In genomic region chr2:20443671-20444440, GRCm38 (mm10) we compare ENCODE assay signal across 10 mouse cellular contexts.
A peak's percentile ranks its signal among the peaks of the same experiment; 100 is the strongest.
DNase-seq lines count a peak whose midpoint lies in the region; ATAC-seq and TF ChIP-seq lines count a peak whose summit lies in the region.
"Had no signal": no experiment of that assay in that cellular context is flagged by ENCODE, and none has a peak within 500 bp of the region (broad histone marks: within the 10 kb centered on the region; RNA-seq: fewer than 3 reads in every experiment).

No protein-coding gene starts in this region.

- no peaks in the 10 kb centered on the region for H3K9me3 ChIP-seq in CH12.LX (replicated peaks; ENCODE audit: low read length)
- no peaks in the 10 kb centered on the region for H3K9me3 ChIP-seq in heart, embryonic 14.5 days (ENCODE audit: control insufficient read depth, low read length)
- no peaks in the 10 kb centered on the region for H3K9me3 ChIP-seq in limb, embryonic 10.5 days (replicated peaks)
- H3K9me3 ChIP-seq: midbrain, embryonic 12.5 days had no signal

- TF ChIP-seq EP300 in CH12.LX (IDR thresholded peaks at IDR 0.05; ENCODE audit: low read length) = no peak

- TF ChIP-seq CTCF in CH12.LX (conservative IDR thresholded peaks at IDR 0.05 in 1 of 2, IDR thresholded peaks at IDR 0.05 in 1 of 2; ENCODE audit: low read depth in 2 of 2, low read length in 2 of 2) = no peak

- no peak overlapping the region for H3K4me2 ChIP-seq in CH12.LX (ENCODE audit: insufficient read depth, low read depth, poor library complexity, severe bottlenecking)
- 0 out of 2 replicates have a peak overlapping the region, but pooled peaks have one; percentile 16 for H3K4me2 ChIP-seq in heart, embryonic 14.5 days (ENCODE audit: low read length)
- H3K4me2 ChIP-seq: midbrain, embryonic 12.5 days had no signal

- no peaks in the 10 kb centered on the region for H3K36me3 ChIP-seq in CH12.LX (replicated peaks in 1 of 2; ENCODE audit: control insufficient read depth in 1 of 2, insufficient read depth in 1 of 2, low read length in 1 of 2)
- no peaks in the 10 kb centered on the region for H3K36me3 ChIP-seq in heart, embryonic 14.5 days (ENCODE audit: control insufficient read depth, insufficient read depth, low read length)
- no peaks in the 10 kb centered on the region for H3K36me3 ChIP-seq in limb, embryonic 10.5 days
- H3K36me3 ChIP-seq: midbrain, embryonic 12.5 days had no signal

- in situ Hi-C loops in CH12.LX (cut with MboI; ENCODE audit: low pct_ligation_motif_present, low pct_unique_long_range_greater_than_20kb, low sequenced_read_pairs) = no loop called here

- intact Hi-C loops in left cerebral cortex, postnatal 10 days (cut with DNase I) = no loop called here

- no peak for TF ChIP-seq RAD21 in CH12.LX (IDR thresholded peaks at IDR 0.05; ENCODE audit: low read depth, low read length)

- ATAC-seq in heart, embryonic 14.5 days (ENCODE audit: insufficient number of reproducible peaks, insufficient read depth, low FRiP score, low read depth) = no peak

- H3K9ac ChIP-seq in CH12.LX (ENCODE audit: insufficient read depth, low read depth) = no peak overlapping the region
- H3K9ac ChIP-seq in heart, embryonic 14.5 days (ENCODE audit: low read length) = no peak overlapping the region
- H3K9ac ChIP-seq: midbrain, embryonic 12.5 days had no signal

- 42% methylated on average over 10 of the region's 10 CpGs for WGBS in heart, embryonic 14.5 days
- WGBS in limb, embryonic 10.5 days = 44% methylated on average over 10 of the region's 10 CpGs

- no peaks in the 10 kb centered on the region for H3K79me2 ChIP-seq in CH12.LX (replicated peaks; ENCODE audit: control insufficient read depth, extremely low read depth, insufficient read depth, poor library complexity, severe bottlenecking)

- TF ChIP-seq POLR2A in CH12.LX (IDR thresholded peaks at IDR 0.05; ENCODE audit: low read depth, low read length) = no peak

- no peaks in the 10 kb centered on the region for H3K27me3 ChIP-seq in CH12.LX (replicated peaks)
- no peaks in the 10 kb centered on the region for H3K27me3 ChIP-seq in heart, embryonic 14.5 days (ENCODE audit: control insufficient read depth, insufficient read depth, low read length)
- H3K27me3 ChIP-seq in limb, embryonic 10.5 days (ENCODE audit: low read depth, poor library complexity, severe bottlenecking) = no peaks in the 10 kb centered on the region
- H3K27me3 ChIP-seq: midbrain, embryonic 12.5 days had no signal

- H3K4me3 ChIP-seq in CH12.LX (replicated peaks in 1 of 3; ENCODE audit: low read depth in 2 of 3, low read length in 2 of 3, poor library complexity in 1 of 3) = no peak overlapping the region
- H3K4me3 ChIP-seq in heart, embryonic 14.5 days (ENCODE audit: control insufficient read depth in 1 of 2, insufficient read depth in 1 of 2, low read depth in 1 of 2, low read length in 2 of 2) = no peak overlapping the region
- no peak overlapping the region for H3K4me3 ChIP-seq in limb, embryonic 10.5 days
- H3K4me3 ChIP-seq: left cerebral cortex, adult 2 months; midbrain, embryonic 12.5 days had no signal

- H3K27ac ChIP-seq in CH12.LX (ENCODE audit: insufficient read depth, low read depth) = no peak overlapping the region
- H3K27ac ChIP-seq in heart, embryonic 14.5 days (replicated peaks in 1 of 2; ENCODE audit: control insufficient read depth in 1 of 2, insufficient read depth in 1 of 2, low read depth in 2 of 2, low read length in 2 of 2) = peak overlapping the region; percentile 39 to 44; a peak in 2 of 4 replicates
- H3K27ac ChIP-seq in limb, embryonic 10.5 days = peak overlapping the region; percentile 56; the same call in 1 of the 2 replicates
- H3K27ac ChIP-seq: left cerebral cortex, adult 2 months; midbrain, embryonic 12.5 days had no signal

- peak; percentile 33 for DNase-seq in embryo, embryonic 10 days (ENCODE audit: low spot score)
- DNase-seq in embryo, embryonic 9.5 days (ENCODE audit: extremely low spot score) = no peak
- peak; percentile 2 for DNase-seq in CH12.LX (ENCODE audit: extremely low read depth)
- no peak for DNase-seq in limb, embryonic 10.5 days (ENCODE audit: low spot score)
- DNase-seq in cerebellum, postnatal 25 days = no peak
- DNase-seq in thymus, adult 18-20 months = no peak
- DNase-seq in left cerebral cortex, postnatal 10 days (ENCODE audit: extremely low spot score in 1 of 2, low spot score in 2 of 2) = no peak

- dilution Hi-C loops in CH12.LX (cut with MboI; ENCODE audit: extremely low pct_ligation_motif_present, extremely low pct_unique_long_range_greater_than_20kb, low sequenced_read_pairs) = no loop called here

- peaks cover 0 to 5% of the 10 kb centered on the region in 2 experiments; a peak in 1 of 4 replicates for H3K4me1 ChIP-seq in CH12.LX (ENCODE audit: control insufficient read depth in 1 of 2, insufficient read depth in 2 of 2)
- H3K4me1 ChIP-seq in heart, embryonic 14.5 days (ENCODE audit: control insufficient read depth in 2 of 2, insufficient read depth in 2 of 2, low read length in 2 of 2) = peaks cover 11 to 27% of the 10 kb centered on the region in 2 experiments
- H3K4me1 ChIP-seq in limb, embryonic 10.5 days = peaks cover 7% of the 10 kb centered on the region
- H3K4me1 ChIP-seq: midbrain, embryonic 12.5 days had no signal

TF ChIP-seq in CH12.LX, 34 proteins besides CTCF, POLR2A, EP300 and RAD21:
- TF ChIP-seq SMC3 (IDR thresholded peaks at IDR 0.05; ENCODE audit: low read depth, low read length) (no peak), ZKSCAN1 (IDR thresholded peaks at IDR 0.05; ENCODE audit: borderline replicate concordance, low read depth, low read length) (no peak), GABPA (IDR thresholded peaks at IDR 0.05; ENCODE audit: insufficient replicate concordance, low read depth, low read length) (no peak), KAT2A (IDR thresholded peaks at IDR 0.05; ENCODE audit: insufficient replicate concordance, low read length) (no peak), JUN (IDR thresholded peaks at IDR 0.05; ENCODE audit: insufficient read depth, low read depth, low read length) (no peak), UBTF (IDR thresholded peaks at IDR 0.05; ENCODE audit: low read depth, low read length) (no peak), USF2 (conservative IDR thresholded peaks at IDR 0.05; ENCODE audit: low read depth, low read length) (no peak), CHD1 (IDR thresholded peaks at IDR 0.05; ENCODE audit: low read depth, low read length) (no peak), PAX5 (IDR thresholded peaks at IDR 0.05; ENCODE audit: low read length) (no peak), MAFK (IDR thresholded peaks at IDR 0.05; ENCODE audit: insufficient replicate concordance, low read length) (no peak), CHD2 (IDR thresholded peaks at IDR 0.05; ENCODE audit: low read length) (no peak), POLR2AphosphoS2 (IDR thresholded peaks at IDR 0.05; ENCODE audit: low read depth, low read length) (no peak), ETS1 (conservative IDR thresholded peaks at IDR 0.05; ENCODE audit: low read depth, low read length) (no peak), USF1 (IDR thresholded peaks at IDR 0.05; ENCODE audit: low read depth, low read length) (no peak)

Comparison
In these comparisons a context has a peak if more than half of its experiments do, and no peak if none do; other contexts are left out.
1. DNase-seq: peak in embryo, embryonic 10 days (single experiment) and CH12.LX (single experiment); none in embryo, embryonic 9.5 days (single experiment), limb, embryonic 10.5 days (single experiment), cerebellum, postnatal 25 days (0 of 2), thymus, adult 18-20 months (0 of 2) and left cerebral cortex, postnatal 10 days (0 of 2).